Mouse (Mus musculus) hematopoietic stem cell, adult 5-6 weeks (primary cell): ENCODE data around the gene Rab3gap1. TPM values are rescaled to one million over a fixed set of nuclear protein-coding genes. Genes with fewer than 3 reads are reported as not detected.

ENCODE experiments used
- total RNA-seq: library from RNA; stranded (forward); fragments of 172-1452, 232-1000 nt; gene quantifications from 2 replicates; pipeline ENCODE4 v1.2.3, GENCODE M21; 2017

The Rab3gap1 gene
- total RNA-seq, 1 experiment from 2014 or later = 62.9 TPM

Other genes with a start within 250 kb of the Rab3gap1 start
- 1.6 TPM in 1 of 2 replicates, not detected in the other for gene Tmem163, start 189.2 kb upstream of the Rab3gap1 start, total RNA-seq
- 3.8 TPM in 1 of 2 replicates, not detected in the other for gene Acmsd, start 139.4 kb upstream of the Rab3gap1 start, total RNA-seq
- gene Ccnt2, start 94.6 kb upstream of the Rab3gap1 start, total RNA-seq = 53.3 and 56.6 TPM in 2 replicates
- 0.69 and 2.4 TPM in 2 replicates for gene Map3k19, start 13.7 kb upstream of the Rab3gap1 start, total RNA-seq
- gene Zranb3, start 234.3 kb downstream of the Rab3gap1 start, total RNA-seq = 21.4 and 23.0 TPM in 2 replicates
- gene R3hdm1, start 234.5 kb downstream of the Rab3gap1 start, total RNA-seq = 68.8 and 86.6 TPM in 2 replicates